17 mouse cellular contexts compared by ENCODE assay signal in genomic region chr17:11394607-11395006, GRCm38 (mm10).
"Had no signal": no experiment of that assay in that cellular context is flagged by ENCODE, and none has a peak within 500 bp of the region (broad histone marks: within the 10 kb centered on the region; RNA-seq: fewer than 3 reads in every experiment).

No protein-coding gene starts in this region.

- H3K4me3 ChIP-seq: lung, embryonic 15.5 days; midbrain, embryonic 12.5 days; midbrain, embryonic 15.5 days; neural tube, embryonic 12.5 days; stomach, embryonic 15.5 days had no signal

- H3K9me3 ChIP-seq: lung, embryonic 15.5 days; midbrain, embryonic 12.5 days; midbrain, embryonic 15.5 days; neural tube, embryonic 12.5 days; stomach, embryonic 15.5 days had no signal

- H3K27ac ChIP-seq: lung, embryonic 15.5 days; macrophage; midbrain, embryonic 12.5 days; midbrain, embryonic 15.5 days; neural tube, embryonic 12.5 days; stomach, embryonic 15.5 days; stomach, postnatal 0 days had no signal

- DNase-seq: liver, postnatal 0 days; lung, adult 2 months; lung, postnatal 14 days; lung, postnatal 36 days; right cerebral cortex, postnatal 14 days; thymus, adult 2 months; thymus, postnatal 25 days; thymus, postnatal 4 days had no signal

- ATAC-seq: liver, postnatal 0 days; lung, postnatal 0 days; midbrain, embryonic 15.5 days had no signal

- H3K36me3 ChIP-seq: lung, embryonic 15.5 days; midbrain, embryonic 12.5 days; midbrain, embryonic 15.5 days; neural tube, embryonic 12.5 days; stomach, embryonic 15.5 days had no signal

- H3K27me3 ChIP-seq: lung, embryonic 15.5 days; megakaryocyte, embryonic 14.5 days; midbrain, embryonic 12.5 days; midbrain, embryonic 15.5 days; neural tube, embryonic 12.5 days; stomach, embryonic 15.5 days had no signal

- H3K9ac ChIP-seq: liver, postnatal 0 days; lung, embryonic 15.5 days; midbrain, embryonic 12.5 days; midbrain, embryonic 15.5 days; neural tube, embryonic 12.5 days; stomach, embryonic 15.5 days had no signal

- H3K4me1 ChIP-seq: lung, embryonic 15.5 days; megakaryocyte, embryonic 14.5 days; midbrain, embryonic 12.5 days; neural tube, embryonic 12.5 days; stomach, embryonic 15.5 days had no signal

- H3K4me2 ChIP-seq: lung, embryonic 15.5 days; midbrain, embryonic 12.5 days; midbrain, embryonic 15.5 days; neural tube, embryonic 12.5 days; stomach, embryonic 15.5 days had no signal
